Mouse (Mus musculus) neural tube, embryonic 13.5 days (tissue): ENCODE measurements around the gene Dll3. TPM values are rescaled to one million over a fixed set of nuclear protein-coding genes. Genes with fewer than 3 reads are reported as not detected.

Source experiments
- polyA plus RNA-seq: library from polyadenylated mRNA; unstranded; fragments of >200 nt; fragmentation: Nextera tagmentation; extraction: Ambion mirVana; gene quantifications from 2 replicates; pipeline ENCODE4 v1.2.1, GENCODE M21; 2015

Gene Dll3
- polyA plus RNA-seq, 1 experiment from 2014 or later = 31.1 TPM

Other genes starting within 250 kb of the Dll3 start
- gene Fcgbp, start 231.0 kb downstream of the Dll3 start, polyA plus RNA-seq = 0.14 TPM in 1 of 2 replicates, not detected in the other
- gene 9530053A07Rik, start 172.8 kb downstream of the Dll3 start, polyA plus RNA-seq = 0.06 and 0.07 TPM in 2 replicates
- gene Fbl, start 132.5 kb downstream of the Dll3 start, polyA plus RNA-seq = 81.3 and 97.9 TPM in 2 replicates
- 15.6 and 16.0 TPM in 2 replicates for gene Dyrk1b, start 122.8 kb downstream of the Dll3 start, polyA plus RNA-seq
- gene Eid2, start 34.4 kb downstream of the Dll3 start, polyA plus RNA-seq = 7.0 and 13.5 TPM in 2 replicates
- gene Eid2b, start 24.5 kb downstream of the Dll3 start, polyA plus RNA-seq = 37.2 and 38.2 TPM in 2 replicates
- 0.50 and 0.69 TPM in 2 replicates for gene Selenov, start 11.1 kb downstream of the Dll3 start, polyA plus RNA-seq
- gene Timm50, start 9.8 kb upstream of the Dll3 start, polyA plus RNA-seq = 125 and 131 TPM in 2 replicates
- gene Supt5, start 36.5 kb upstream of the Dll3 start, polyA plus RNA-seq = 92.1 and 94.1 TPM in 2 replicates
- 533 and 537 TPM in 2 replicates for gene Rps16, start 48.4 kb upstream of the Dll3 start, polyA plus RNA-seq
- gene Plekhg2, start 70.4 kb upstream of the Dll3 start, polyA plus RNA-seq = 33.8 and 35.8 TPM in 2 replicates
- 4.9 and 6.5 TPM in 2 replicates for gene Zfp36, start 78.0 kb upstream of the Dll3 start, polyA plus RNA-seq
- 35.7 and 45.4 TPM in 2 replicates for gene Med29, start 90.5 kb upstream of the Dll3 start, polyA plus RNA-seq
- gene Paf1, start 90.7 kb upstream of the Dll3 start, polyA plus RNA-seq = 99.8 and 103 TPM in 2 replicates
- 5.3 and 6.0 TPM in 2 replicates for gene Gmfg, start 135.2 kb upstream of the Dll3 start, polyA plus RNA-seq
- gene Lrfn1, start 149.7 kb upstream of the Dll3 start, polyA plus RNA-seq = 14.1 and 15.2 TPM in 2 replicates
- not detected in 2 replicates for gene Ifnl2, start 208.2 kb upstream of the Dll3 start, polyA plus RNA-seq
- gene Ifnl3, start 220.6 kb upstream of the Dll3 start, polyA plus RNA-seq = not detected in 2 replicates
- gene Sycn, start 238.6 kb upstream of the Dll3 start, polyA plus RNA-seq = not detected in 2 replicates
- not detected in 2 replicates for gene Nccrp1, start 245.0 kb upstream of the Dll3 start, polyA plus RNA-seq